In the genomic region with DNA sequence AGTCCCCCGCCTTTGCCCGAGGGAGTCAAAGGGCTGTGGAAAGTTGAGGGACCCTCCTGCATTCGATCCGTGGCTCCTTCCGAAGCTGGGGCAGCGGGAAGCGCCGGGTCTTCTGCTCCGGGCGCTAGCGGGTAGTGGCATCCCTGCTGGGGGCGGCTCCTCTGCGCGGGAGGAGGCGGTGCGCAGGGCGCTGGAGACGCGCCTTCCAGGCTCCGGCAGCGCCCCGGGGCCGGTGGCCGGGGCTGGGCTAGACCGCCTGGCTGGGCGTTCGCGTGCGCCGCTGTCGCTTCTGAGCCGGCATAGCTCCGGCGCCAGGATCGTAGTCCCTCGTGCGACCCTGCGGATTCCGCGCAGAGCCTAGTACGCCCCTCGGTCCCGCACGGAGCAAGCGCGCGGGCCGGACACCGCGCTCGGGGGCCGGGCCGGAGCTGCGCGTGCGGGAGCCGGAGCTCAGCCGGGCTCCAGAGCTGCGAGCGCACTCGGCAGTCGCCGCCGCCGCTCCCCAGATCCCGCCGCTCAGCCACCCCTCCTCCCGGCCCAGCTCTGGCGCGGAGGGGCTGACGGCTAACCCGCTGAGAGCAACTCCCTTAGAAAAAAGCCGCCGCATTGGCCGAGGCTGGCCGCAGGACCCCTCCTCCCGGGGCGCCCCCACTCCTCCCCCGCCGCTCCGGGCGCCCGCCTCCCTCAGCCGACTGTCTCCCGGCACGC, we compare ENCODE assay signal across 8 mouse cellular contexts. TPM values are rescaled to one million over a fixed set of nuclear protein-coding genes. Genes with fewer than 3 reads are reported as not detected.
DNase-seq lines count a peak whose midpoint lies in the region; ATAC-seq and TF ChIP-seq lines count a peak whose summit lies in the region.

A gene (plus strand): TSS at position 236 of the 708 bp plus-strand sequence.

- H3K27ac ChIP-seq in forebrain, embryonic 11.5 days (ENCODE audit: low read depth, low read length): peak within 1 kb of the TSS; percentile 66
- peak within 1 kb of the TSS; percentile 68 for H3K27ac ChIP-seq in heart, embryonic 15.5 days

- H3K36me3 ChIP-seq in forebrain, embryonic 11.5 days (ENCODE audit: control insufficient read depth, insufficient read depth, low read length): no peaks in the 10 kb centered on the region
- no peaks in the 10 kb centered on the region for H3K36me3 ChIP-seq in heart, embryonic 15.5 days

- H3K9me3 ChIP-seq in forebrain, embryonic 11.5 days (ENCODE audit: control insufficient read depth, low read length): no peaks in the 10 kb centered on the region
- no peaks in the 10 kb centered on the region for H3K9me3 ChIP-seq in heart, embryonic 15.5 days (replicated peaks)

- no peak; the same call in 1 of the 2 replicates for TF ChIP-seq POLR2A in lung, adult 2 months (IDR thresholded peaks at IDR 0.05; ENCODE audit: borderline replicate concordance, extremely low read depth, low read depth, low read length)

- peak; percentile 70 for DNase-seq in MN1 (ENCODE audit: low spot score)
- DNase-seq in brain, adult 2 months (ENCODE audit: low read depth, low spot score): peak; percentile 71
- peak; percentile 86 for DNase-seq in forebrain, embryonic 11.5 days (ENCODE audit: low spot score)
- DNase-seq in kidney, postnatal 36 days: peak; percentile 28 to 61
- DNase-seq in lung, adult 2 months: peak; percentile 28
- DNase-seq in ovary, postnatal 10 days (ENCODE audit: low spot score): peak; percentile 54
- no peak for DNase-seq in T-cell, adult 2 months (ENCODE audit: low spot score)

- TF ChIP-seq CTCF in lung, adult 2 months (IDR thresholded peaks at IDR 0.05; ENCODE audit: insufficient read depth, low read length): no peak

- peak within 1 kb of the TSS; percentile 68 for H3K4me3 ChIP-seq in forebrain, embryonic 11.5 days (ENCODE audit: low read depth, low read length)
- H3K4me3 ChIP-seq in heart, embryonic 15.5 days: peak within 1 kb of the TSS; percentile 74
- peak within 1 kb of the TSS; percentile 56 for H3K4me3 ChIP-seq in lung, adult 2 months (replicated peaks; ENCODE audit: extremely low read depth, low read depth, low read length)

- H3K4me2 ChIP-seq in forebrain, embryonic 11.5 days (ENCODE audit: low read depth, low read length, severe bottlenecking): peak within 1 kb of the TSS; percentile 96
- H3K4me2 ChIP-seq in heart, embryonic 15.5 days: peak within 1 kb of the TSS; percentile 89

- H3K27me3 ChIP-seq in forebrain, embryonic 11.5 days (ENCODE audit: control insufficient read depth, insufficient read depth, low read length): peaks cover 24% of the 10 kb centered on the region
- H3K27me3 ChIP-seq in heart, embryonic 15.5 days: peaks cover 31% of the 10 kb centered on the region; the same call in 1 of the 2 replicates

- H3K9ac ChIP-seq in forebrain, embryonic 11.5 days (ENCODE audit: low read length): peak within 1 kb of the TSS; percentile 81
- H3K9ac ChIP-seq in heart, embryonic 15.5 days: peak within 1 kb of the TSS; percentile 71

- WGBS in forebrain, embryonic 11.5 days: under 1% methylated on average over 80 of the region's 86 CpGs
- WGBS in heart, embryonic 15.5 days: under 1% methylated on average over 86 of the region's 86 CpGs
- under 1% methylated on average over 85 of the region's 86 CpGs for WGBS in lung, adult 2 months

- ATAC-seq in forebrain, embryonic 11.5 days (replicated peaks; ENCODE audit: low FRiP score): peak; percentile 88
- ATAC-seq in heart, embryonic 15.5 days (replicated peaks; ENCODE audit: insufficient number of reproducible peaks, insufficient read depth, low FRiP score, low read depth): peak; percentile 78

- peaks cover 7% of the 10 kb centered on the region; the same call in 1 of the 2 replicates for H3K4me1 ChIP-seq in forebrain, embryonic 11.5 days (replicated peaks; ENCODE audit: control insufficient read depth, insufficient read depth, low read length)
- peaks cover 9% of the 10 kb centered on the region for H3K4me1 ChIP-seq in heart, embryonic 15.5 days (replicated peaks)
- H3K4me1 ChIP-seq in lung, adult 2 months (ENCODE audit: control insufficient read depth, insufficient read depth, low read length): no peaks in the 10 kb centered on the region

RNA-seq across cellular contexts. Expression of the gene that starts here (rescaled TPM):
- 8.5 and 10.5 TPM in 2 replicates for polyA plus RNA-seq in forebrain, embryonic 11.5 days (2014; fragmentation: Nextera tagmentation; extraction: Ambion mirVana)
- 7.8 and 9.2 TPM in 2 replicates for polyA plus RNA-seq in heart, embryonic 15.5 days (2015; fragmentation: Nextera tagmentation; extraction: Ambion mirVana)
- 8.5 and 12.0 TPM in 2 replicates for polyA plus RNA-seq in lung, adult 2 months (2012; rRNA removed)
